Mouse (Mus musculus) kidney, postnatal 10 days (tissue): ENCODE results near the gene Mst1r.

Source experiments
- DNase-seq: peaks from one replicate; pipeline ENCODE4 v3.0.0; 2021; ENCODE audit warnings: mixed read lengths

Mst1r gene

GRCm38 (mm10) chr9:107906252-107906966 is at the start of gene Mst1r:
Mst1r (plus strand) TSS chr9:107906873.
- DNase-seq: peak; percentile 90

DNA sequence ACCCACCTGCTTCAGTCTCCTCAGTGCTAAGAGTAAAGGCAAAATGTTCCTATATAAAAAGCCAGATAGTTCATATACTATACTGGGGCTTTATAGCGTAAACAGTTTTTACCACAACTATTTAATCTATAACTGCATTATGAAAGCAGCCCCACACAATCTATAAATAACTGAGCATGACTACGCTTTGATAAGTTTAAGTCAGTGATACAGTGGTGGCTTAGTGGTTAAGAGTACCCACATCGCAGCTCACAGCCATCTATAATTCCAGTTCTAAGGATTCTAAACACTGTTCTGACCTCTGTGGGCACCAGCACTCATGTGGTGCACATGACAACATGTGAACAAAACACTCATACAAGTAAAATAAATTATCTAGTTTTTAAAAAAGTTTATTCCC is 48.3 kb upstream of the Mst1r start:
- DNase-seq: no peak

DNA sequence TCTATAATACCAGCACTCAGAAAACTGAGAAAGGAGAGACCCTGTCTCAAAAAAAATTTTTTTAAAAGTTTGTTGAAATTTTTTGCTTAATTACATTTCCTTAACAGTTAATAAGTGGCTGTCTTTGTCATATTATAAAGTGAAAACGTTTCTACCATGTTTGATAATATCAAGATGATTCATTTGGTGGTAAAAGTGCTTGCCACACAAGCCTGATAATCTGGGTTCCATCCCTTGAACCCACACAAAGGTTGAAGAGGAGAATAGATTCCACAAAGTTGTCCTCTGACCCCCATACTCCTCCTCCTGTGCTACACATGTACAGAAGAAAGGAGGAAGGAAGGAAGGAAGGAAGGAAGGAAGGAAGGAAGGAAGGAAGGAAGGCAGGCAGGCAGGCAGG is 42.2 kb upstream of the Mst1r start:
- no peak for DNase-seq

- no peak for DNase-seq
Observed at GRCm38 (mm10) chr9:107866081-107866480, 40.6 kb upstream of the Mst1r start.

- DNase-seq: peak; percentile 96
Observed at GRCm38 (mm10) chr9:107872350-107873098, 34.1 kb upstream of the Mst1r start.

DNA sequence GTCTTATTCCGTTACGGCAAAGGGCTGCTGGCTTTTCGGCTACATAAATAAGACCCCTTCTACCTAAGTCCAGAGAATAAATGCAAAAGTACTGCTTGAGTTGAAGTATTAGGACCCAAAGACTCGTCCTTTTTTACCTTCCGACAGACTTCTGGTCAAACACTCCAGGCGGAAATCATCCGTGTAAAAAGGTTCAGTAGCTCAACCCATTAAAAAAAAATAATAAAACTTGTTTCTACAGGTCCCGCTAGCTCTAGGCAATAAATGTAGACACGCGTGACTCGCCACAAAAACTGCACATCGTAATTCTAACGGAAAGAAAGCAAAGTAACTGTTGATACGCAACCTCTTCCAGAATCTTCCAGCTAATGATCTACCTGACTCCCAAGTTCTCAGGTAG is 33.5 kb upstream of the Mst1r start, which contains the start of gene Rbm6:
TSS of gene Rbm6 (minus strand) at position 101 of the 400 bp plus-strand sequence.
- no peak for DNase-seq

DNA sequence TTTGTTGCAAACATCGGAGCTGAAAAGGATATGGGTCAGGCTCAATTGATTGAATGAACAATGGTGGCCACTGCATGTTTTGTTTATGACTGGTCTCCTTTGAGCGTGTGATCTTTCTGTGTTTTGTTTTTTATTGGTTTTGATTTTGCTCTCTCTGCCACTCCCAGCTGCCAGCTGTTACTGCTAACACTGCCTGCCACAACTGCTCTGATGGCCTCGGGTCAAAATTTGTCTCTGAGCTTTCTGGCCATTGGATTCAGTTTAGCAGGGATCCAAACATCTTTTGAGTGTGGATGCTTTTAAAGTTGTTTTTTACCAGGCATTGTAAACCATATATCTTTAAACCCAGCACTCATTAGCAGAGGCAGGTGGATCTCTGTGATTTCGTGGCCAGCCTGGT is 26.3 kb upstream of the Mst1r start:
- DNase-seq: no peak

DNA sequence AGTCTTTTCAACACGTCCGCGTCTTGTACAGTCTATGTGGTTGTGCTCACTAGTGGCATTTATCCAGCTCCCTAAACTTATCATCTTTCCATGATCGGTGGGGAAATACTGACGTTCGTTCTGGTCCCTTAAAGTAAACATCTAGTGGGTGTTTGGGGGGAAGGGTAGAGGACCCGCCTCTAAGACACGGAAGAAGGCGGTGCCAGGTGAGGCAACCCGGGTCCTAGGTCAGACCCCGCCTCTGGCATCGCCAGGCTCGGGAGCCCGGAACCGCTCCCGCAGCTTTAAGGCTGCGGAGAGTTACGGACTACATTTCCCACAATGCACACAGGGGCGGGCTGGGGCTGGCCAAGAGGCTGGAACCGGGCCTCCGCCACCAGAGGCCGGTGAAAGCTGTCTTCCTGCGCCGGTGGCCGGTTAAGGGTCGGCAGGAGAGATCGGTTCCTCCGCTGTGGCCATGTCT is 18.8 kb upstream of the Mst1r start, which contains the start of gene Mon1a:
TSS of gene Mon1a (plus strand) at position 348 of the 463 bp plus-strand sequence.
- DNase-seq: peak; percentile 92

- DNase-seq: peak; percentile 34
Observed at GRCm38 (mm10) chr9:107888267-107888850, 18.3 kb upstream of the Mst1r start.

DNA sequence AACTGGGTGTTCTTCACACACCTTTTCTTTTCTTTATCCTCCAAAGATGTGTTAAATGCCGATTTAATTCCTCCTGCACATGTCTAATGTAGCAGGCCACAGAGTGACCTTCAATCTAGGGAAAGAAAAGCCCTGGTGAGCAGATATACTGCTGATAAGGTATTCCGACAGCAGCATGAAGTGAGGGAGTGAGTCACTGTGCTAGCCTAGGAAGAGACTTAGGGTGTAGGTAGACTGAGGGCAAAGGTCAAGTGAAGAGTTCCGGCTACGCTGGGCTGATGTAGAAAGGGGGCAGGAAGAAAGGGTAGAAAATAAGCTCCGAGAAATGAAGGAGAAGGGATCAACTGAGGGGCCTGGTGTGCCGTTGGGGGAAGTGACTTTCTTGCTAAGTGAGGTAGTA is 16.4 kb upstream of the Mst1r start:
- DNase-seq: no peak

- DNase-seq: peak; percentile 32
Observed at GRCm38 (mm10) chr9:107891023-107891422, 15.7 kb upstream of the Mst1r start.

DNA sequence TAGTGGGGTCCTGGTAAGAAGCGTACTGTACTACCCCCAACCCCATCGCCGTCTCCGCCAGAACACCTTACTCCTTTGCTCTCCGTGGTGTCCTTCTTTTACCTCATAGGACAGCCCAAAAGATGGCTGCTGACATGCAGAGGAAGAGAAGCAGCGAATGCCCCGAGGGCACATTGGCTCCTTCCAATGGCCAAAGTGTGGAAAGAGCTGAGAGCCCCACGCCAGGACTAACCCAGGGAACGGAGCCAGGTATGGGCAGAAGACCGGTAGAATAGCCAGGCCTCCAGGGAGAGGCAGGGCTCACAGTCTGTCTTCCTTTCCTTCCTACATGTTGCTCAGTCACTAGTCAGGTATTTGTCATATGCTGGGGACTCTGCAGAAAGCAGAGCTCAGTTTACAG is 8.1 kb upstream of the Mst1r start:
- no peak for DNase-seq

- DNase-seq: no peak
Observed at GRCm38 (mm10) chr9:107899855-107900254, 6.8 kb upstream of the Mst1r start.

GRCm38 (mm10) chr9:107900840-107901626 is 5.6 kb upstream of the Mst1r start:
- peak; percentile 80 for DNase-seq

GRCm38 (mm10) chr9:107901627-107901914 is 5.1 kb upstream of the Mst1r start:
- no peak for DNase-seq

DNA sequence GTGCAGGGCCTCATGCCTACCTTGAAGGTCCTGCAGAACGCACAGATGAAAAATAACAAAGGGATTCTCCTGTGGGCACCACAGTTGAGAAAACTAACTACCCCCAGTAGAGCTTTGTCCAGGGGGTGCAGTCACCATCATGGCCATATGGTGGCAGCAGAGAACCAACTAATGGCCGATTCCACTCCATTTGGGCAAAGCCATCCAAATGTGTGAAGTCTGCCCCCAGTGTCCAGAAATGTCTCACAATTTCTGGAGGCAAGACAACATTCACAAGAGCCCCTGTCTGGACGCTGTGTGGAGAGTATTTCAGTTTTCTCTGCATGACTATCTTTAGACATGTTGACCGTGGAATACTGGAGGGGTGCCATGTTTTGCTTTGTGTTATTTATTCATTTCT is 1.9 kb upstream of the Mst1r start:
- DNase-seq: peak; percentile 92

DNA sequence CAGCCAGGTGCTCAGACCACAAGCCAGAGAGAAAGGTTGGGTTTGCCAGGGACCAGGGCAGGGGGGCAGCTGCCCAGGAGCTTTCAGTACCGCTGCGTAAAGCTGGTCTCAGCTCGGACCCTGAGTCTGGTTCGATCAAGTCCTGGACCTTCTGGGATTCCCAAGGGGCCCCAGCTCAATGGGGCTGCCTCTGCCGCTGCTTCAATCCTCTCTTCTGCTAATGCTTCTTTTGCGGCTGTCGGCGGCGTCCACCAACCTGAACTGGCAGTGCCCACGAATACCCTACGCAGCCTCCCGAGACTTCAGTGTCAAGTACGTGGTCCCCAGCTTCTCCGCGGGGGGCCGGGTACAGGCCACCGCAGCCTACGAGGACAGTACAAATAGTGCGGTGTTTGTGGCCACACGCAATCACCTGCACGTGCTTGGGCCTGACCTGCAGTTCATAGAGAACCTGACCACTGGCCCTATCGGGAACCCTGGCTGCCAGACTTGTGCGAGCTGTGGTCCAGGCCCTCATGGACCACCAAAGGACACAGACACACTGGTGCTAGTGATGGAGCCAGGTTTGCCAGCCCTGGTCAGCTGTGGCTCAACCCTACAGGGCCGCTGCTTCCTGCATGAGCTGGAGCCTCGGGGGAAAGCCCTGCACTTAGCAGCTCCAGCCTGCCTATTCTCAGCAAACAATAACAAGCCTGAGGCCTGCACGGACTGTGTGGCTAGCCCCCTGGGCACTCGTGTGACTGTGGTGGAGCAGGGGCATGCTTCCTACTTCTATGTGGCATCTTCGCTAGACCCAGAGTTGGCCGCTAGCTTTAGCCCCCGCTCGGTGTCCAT is 511 bp downstream of the Mst1r start:
- no peak for DNase-seq

DNA sequence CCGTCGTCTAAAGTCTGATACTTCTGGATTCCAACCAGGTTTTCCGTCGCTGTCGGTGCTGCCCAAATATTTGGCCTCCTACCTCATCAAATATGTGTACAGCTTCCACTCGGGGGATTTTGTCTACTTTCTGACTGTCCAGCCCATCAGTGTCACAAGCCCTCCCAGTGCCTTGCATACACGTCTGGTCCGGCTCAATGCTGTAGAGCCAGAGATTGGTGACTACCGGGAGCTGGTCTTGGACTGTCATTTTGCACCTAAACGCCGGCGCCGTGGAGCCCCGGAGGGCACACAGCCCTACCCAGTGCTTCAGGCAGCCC is 1.1 kb downstream of the Mst1r start:
- DNase-seq: no peak

DNA sequence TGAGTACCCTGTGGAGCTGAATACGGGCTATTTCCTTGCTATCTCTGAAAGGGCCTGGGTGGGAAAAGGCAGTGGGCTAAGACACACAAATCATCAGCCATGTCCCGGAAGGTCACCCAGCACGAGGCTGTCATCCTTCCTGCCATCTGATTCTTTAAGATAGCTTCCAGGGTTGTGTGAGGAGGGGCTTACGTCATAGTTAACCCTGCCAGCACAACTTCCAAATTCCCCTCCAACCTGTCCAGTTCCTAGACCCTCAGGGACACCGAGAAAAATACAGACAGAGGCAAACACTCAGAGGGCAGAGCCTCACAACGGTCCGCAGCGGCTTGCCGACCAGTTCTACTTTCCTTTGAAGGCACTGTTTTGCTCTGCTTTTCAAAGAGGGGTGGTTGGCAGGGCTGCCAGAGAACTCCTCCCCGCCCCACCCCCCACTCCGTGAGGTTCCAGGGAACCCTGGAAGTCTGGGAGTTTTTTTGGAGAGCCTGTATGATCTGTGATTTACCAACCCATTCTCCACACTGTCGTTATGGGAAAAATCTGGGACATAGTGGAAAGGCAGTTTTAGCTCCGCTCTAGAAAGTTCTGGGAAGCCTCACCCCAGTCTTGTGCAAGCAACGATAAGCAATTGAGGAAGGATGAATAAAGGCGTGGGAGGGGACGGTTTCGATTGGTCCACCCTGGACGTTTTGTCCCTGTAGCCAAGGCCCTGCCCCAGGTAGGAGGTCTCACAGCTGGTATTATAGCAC is 1.9 kb downstream of the Mst1r start:
- no peak for DNase-seq

GRCm38 (mm10) chr9:107910025-107910769 is 3.5 kb downstream of the Mst1r start:
- DNase-seq: no peak
